Mouse (Mus musculus) megakaryocyte, embryonic 14.5 days (primary cell): ENCODE data around the gene Usp43.

Source experiments
- FLI1 ChIP-seq: IDR thresholded peaks from 2 replicates; pipeline ENCODE4 v1.6.1; 2012; ENCODE audit warnings: low read length, inconsistent platforms, mixed read lengths
- GATA1 ChIP-seq: IDR thresholded peaks from 3 replicates; pipeline ENCODE4 v1.6.1; 2012; ENCODE audit warnings: mixed read lengths, low read length, inconsistent platforms, borderline replicate concordance

DNA sequence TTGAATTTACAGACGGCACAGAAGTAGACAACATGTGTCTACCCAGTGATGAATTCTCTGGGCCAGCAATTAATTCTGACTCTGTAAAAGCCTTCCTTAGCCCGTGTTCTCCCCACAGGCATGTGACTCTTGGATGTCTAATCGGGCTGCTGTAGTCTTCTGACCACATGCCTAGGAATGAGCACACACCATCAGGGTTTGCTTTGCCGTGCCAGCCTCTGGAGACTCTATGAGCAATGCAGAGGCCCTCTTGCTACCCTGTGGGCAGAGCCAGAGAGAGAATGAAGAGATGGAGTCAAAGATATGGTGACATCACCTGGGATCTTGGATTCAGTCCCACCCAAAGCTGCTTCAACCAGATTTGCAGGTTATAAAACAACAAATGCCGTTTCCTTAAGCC lies 10.9 kb downstream of the Usp43 start:
- TF ChIP-seq GATA1 (no peak), FLI1 (no peak)
